Mouse (Mus musculus) spleen, postnatal 36 days (tissue): ENCODE results near the gene Mamdc2.

Experiments
- DNase-seq, 2 experiments: peaks; one replicate each; pipeline ENCODE4 v3.0.0; 2022; ENCODE audit warnings: low spot score in 2 of 2, mixed read lengths in 1 of 2

Mamdc2 gene

DNA sequence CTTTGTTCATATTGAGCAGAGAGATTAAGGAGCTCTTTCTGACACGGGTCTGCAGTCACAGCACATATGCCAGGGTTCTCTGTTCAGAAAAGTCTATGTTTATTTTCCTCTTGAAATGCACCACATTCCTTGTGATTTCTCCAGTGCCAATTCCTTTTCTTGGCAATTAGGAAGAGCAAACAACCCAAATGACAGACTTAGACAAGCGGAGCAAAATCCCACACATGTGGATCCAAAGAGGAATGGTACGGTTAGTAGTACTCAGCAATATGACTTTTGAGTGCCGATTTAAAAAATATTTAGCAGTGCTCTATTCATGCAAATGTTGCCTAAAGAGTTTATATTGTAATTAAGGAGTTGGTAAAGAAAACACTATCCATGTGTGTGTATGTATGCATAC lies 87.7 kb downstream of the Mamdc2 start:
- no peak for DNase-seq

DNA sequence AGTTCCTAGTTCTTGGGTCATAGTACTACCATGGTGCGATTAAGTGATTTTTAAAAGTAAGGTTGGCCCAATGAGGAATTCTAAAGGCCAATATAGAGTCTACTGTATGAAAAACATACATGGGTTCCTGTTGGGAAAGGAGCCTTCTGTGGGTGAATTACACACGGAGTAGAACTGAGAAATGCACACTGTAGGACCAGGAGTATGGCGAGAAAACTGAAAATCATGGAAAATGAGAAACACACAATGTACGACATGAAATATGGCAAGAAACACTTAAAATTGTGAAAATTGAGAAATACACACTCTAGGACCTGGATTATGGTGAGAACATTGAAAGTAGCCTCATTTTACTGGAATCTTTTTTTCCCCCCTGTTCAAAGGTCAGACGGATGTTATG lies 91.0 kb downstream of the Mamdc2 start:
- peak in 1 of 2 experiments; percentile 5 for DNase-seq

DNA sequence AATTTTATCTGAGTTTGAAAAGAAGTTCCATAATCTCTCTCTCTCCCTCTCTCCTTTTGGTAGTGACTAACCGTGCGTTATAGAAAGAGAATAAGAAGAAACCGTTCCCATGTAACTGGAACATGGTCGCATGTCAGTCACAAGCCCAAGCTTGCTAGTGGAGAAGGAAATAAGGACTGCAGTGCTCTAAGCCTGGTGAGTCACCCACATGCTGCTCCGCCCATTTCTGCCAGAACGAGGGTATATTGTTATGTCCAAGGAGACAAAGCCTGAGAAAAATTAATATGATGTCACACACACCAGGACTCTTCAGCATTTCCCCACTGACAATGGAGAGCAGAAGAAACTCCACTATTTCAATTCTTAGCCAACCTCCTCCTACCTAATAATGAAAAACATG lies 93.5 kb downstream of the Mamdc2 start:
- DNase-seq: no peak

DNA sequence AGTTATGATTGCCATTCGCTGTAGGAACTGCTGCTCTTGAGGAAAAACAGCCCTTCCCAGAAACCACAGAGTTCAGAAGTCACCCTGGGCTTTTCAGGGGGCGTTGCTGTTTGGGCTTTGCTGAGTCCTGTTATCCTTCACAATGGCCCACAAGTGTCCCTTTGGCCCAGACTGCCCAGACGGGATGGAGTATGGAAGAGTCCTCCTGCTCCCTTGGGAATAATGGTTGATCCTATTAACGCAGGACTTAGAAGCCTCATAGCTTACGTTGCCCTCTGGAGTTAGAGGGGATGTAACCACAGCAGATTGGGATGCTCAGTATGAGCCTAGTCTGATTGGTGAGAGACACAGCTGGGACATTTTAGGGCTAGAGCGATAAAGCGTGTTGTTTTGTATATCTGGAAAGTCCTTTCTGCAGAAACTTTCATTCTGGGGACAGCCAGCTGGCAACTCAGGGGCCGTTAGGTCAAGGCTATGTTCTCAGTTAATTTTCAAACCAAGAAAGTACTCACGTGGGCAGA lies 94.3 kb downstream of the Mamdc2 start:
- DNase-seq: no peak

- DNase-seq: no peak
Measured at GRCm38 (mm10) chr19:23353161-23353560, 95.1 kb downstream of the Mamdc2 start.

DNA sequence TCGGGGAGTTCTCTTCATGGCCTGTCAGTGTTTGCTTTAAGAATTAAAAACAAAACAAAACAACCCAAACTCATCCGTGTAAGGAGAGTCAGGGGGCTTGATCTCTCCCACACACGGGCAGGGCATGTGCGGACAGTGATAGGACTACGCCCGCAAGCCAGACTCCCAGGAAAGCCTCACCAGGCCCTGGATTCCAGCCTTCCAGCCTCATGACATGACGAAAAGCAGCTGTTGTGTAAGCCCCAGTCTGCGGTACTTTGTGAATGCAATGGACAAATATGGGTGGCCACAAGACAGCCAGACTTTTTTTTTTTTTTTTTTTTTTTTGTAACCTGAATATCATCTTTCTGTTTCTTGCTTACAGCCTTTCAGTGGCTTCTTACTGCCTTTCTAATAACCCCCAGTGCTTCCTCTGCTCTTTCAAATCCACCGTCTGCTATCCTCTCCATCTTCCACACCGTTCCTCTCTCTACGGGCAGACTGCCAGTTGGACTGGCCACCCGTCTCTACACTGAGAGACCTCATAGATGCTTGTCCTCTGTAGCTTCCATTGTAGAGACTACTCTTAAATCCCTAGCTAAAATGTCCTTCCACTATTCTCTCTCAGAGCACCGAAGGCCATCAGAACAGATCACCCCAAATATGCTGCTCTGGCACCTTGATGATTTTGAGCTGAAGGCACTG lies 96.3 kb downstream of the Mamdc2 start:
- no peak for DNase-seq

- DNase-seq: no peak
Measured at GRCm38 (mm10) chr19:23349930-23350329, 98.3 kb downstream of the Mamdc2 start.

- DNase-seq: no peak
Measured at GRCm38 (mm10) chr19:23342782-23343181, 105.5 kb downstream of the Mamdc2 start.

DNA sequence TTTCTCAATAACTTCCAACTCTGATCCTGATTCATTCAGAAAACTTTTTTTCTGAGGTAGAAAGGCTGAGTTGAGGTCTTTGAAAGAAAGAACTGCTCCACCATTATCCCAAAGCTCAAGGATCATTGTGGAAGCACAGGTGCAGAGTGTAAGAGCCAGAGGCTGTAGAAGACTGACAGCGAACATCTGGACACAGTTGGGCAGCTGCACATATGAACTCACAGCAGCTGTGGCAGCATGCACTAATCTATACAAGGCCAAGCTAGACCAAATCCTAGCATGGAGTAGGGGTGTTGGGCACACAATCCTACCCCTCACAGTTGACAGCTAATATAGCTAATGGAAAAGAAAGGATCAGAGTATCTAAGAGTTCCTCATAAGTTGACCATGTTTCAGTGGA lies 115.4 kb downstream of the Mamdc2 start:
- no peak for DNase-seq

- DNase-seq: no peak
Measured at GRCm38 (mm10) chr19:23330842-23331241, 117.4 kb downstream of the Mamdc2 start.

- DNase-seq: no peak
Measured at GRCm38 (mm10) chr19:23329346-23329745, 118.9 kb downstream of the Mamdc2 start.

DNA sequence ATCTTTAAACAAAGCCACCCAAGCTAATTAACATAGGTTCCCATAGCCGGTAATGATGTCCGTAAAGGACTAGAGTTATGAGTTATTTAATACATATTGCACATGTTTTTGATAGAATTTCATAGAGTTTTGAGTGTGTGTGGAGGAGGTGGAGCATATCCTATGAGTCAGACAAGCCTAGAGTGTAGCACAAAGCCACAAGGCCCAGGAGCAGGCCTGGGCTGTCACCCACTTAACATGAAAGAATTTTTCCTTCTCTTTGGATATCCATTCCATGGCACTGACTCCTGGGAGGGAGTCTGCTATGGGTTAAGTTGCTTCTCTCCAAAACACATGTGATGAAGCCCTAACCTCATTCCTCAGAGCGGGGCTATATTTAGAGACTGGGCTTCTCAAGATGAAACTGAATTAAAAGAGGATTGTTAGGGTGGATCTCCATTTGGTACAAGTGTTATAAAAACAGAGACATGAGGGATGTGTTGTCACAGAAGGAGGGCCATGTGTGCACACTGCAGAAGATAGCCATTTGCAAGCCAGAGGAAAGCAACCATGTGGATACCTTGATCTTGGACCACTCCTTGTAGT lies 121.1 kb downstream of the Mamdc2 start:
- DNase-seq: no peak

GRCm38 (mm10) chr19:23323107-23323506 lies 125.1 kb downstream of the Mamdc2 start:
- peak; percentile 80 to 81 for DNase-seq

- DNase-seq: no peak
Measured at GRCm38 (mm10) chr19:23317989-23318358, 130.3 kb downstream of the Mamdc2 start.

GRCm38 (mm10) chr19:23317295-23317988 lies 130.8 kb downstream of the Mamdc2 start:
- DNase-seq: no peak

- DNase-seq: no peak
Measured at GRCm38 (mm10) chr19:23316851-23317250, 131.4 kb downstream of the Mamdc2 start.

DNA sequence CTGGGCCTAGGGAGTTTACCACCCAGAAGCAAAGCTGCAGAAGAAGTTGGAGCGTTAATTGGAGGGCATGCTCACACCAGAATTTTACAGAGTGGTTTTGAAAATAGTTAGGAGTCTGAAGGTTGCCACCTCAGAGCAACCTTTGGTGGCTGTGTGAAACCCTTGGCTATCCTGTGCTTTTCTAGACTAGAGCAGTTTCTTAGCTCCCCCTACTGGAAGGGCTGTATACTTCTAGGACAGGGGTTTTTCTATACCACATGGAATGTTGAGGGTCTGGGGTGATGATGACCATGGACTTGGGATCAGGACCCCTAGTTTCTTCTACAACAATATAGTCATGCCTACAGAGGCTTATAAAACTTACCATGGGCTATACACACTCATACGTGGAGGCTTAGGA lies 138.3 kb downstream of the Mamdc2 start:
- no peak for DNase-seq

- no peak for DNase-seq
Measured at GRCm38 (mm10) chr19:23306671-23307070, 141.6 kb downstream of the Mamdc2 start.

DNA sequence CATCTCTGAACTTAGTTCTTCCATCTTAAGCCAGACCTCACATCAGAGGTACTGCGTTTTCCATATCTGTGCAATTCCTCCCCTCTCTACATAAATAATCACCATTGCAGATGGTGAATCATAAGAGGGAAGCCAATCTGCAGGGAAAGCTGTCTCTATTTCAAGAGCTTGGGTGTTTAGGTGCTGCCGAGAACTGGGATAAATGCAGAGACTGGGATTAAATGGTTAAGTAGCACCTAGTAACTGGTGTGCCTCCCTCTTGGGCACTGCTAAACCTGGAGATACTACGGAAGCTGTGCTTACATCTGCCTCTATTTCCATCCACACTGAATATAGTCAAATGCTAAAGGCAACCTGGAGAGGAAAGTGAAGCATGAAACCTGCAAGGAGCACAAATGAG lies 148.3 kb downstream of the Mamdc2 start:
- DNase-seq: no peak

DNA sequence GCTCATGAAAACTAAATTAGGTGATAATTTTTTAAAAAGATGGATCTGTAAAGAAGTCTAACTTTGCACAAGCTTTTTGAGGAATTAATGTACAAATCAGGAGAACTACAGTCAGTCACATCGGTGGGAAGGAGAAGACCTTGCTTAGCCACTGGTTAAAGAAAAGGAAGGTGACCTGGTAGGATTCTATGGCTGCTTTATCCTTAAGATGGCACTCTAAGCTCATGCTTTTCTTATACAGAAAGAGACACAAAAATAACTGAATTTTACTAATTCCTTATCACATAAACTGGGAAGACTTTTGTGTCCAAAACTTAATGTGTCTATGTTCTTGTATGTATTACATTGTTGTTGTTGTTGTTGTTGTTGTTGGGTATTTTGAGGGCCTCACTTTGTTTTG lies 149.3 kb downstream of the Mamdc2 start:
- DNase-seq: no peak

GRCm38 (mm10) chr19:23297191-23297590 lies 151.1 kb downstream of the Mamdc2 start:
- DNase-seq: no peak

DNA sequence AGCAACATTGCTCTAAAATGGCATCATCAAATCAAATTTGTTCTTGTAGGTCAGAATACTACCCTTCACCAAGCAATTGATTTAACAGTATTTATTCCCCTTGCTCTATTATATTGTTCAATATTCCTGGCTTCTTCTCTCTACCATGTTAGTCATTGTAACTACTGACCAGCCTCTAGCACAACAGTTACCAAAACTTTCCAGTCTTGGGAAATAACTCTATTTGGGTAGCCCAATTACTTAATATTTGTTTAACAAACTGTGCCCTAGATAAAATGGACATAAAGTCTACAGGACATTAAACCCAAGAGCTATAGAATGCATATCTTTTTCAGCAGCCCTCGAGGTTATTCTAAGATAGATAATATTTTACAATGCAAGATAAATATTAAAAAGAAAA lies 159.0 kb downstream of the Mamdc2 start:
- no peak for DNase-seq
